ENCODE assay signal across 20 mouse cellular contexts in genomic region chr14:73625469-73625868, GRCm38 (mm10). TPM values are rescaled to one million over a fixed set of nuclear protein-coding genes. Genes with fewer than 3 reads are reported as not detected.
A peak's percentile ranks its signal among the peaks of the same experiment; 100 is the strongest.
DNase-seq lines count a peak whose midpoint lies in the region; ATAC-seq lines count a peak whose summit lies in the region.
"Had no signal": no experiment of that assay in that cellular context is flagged by ENCODE, and none has a peak within 500 bp of the region (broad histone marks: within the 10 kb centered on the region; RNA-seq: fewer than 3 reads in every experiment).

No protein-coding gene starts in this region.

- H3K36me3 ChIP-seq in heart, embryonic 11.5 days (ENCODE audit: control insufficient read depth, insufficient read depth, low read length) = no peaks in the 10 kb centered on the region
- H3K36me3 ChIP-seq: embryonic facial prominence, embryonic 13.5 days; G1E; heart, embryonic 12.5 days; limb, embryonic 15.5 days; neural tube, embryonic 12.5 days had no signal

- no peaks in the 10 kb centered on the region for H3K9me3 ChIP-seq in heart, embryonic 11.5 days (replicated peaks; ENCODE audit: control insufficient read depth, low read length)
- H3K9me3 ChIP-seq: embryonic facial prominence, embryonic 13.5 days; G1E; limb, embryonic 15.5 days; neural tube, embryonic 12.5 days had no signal

- ATAC-seq in heart, embryonic 11.5 days (replicated peaks; ENCODE audit: insufficient number of reproducible peaks, low FRiP score, low TSS enrichment) = no peak

- no peak overlapping the region for H3K4me2 ChIP-seq in heart, embryonic 11.5 days
- H3K4me2 ChIP-seq: embryonic facial prominence, embryonic 13.5 days; heart, embryonic 12.5 days; limb, embryonic 15.5 days; neural tube, embryonic 12.5 days had no signal

- no peak overlapping the region for H3K9ac ChIP-seq in heart, embryonic 11.5 days (ENCODE audit: low read depth, low read length)
- H3K9ac ChIP-seq: embryonic facial prominence, embryonic 13.5 days; heart, embryonic 12.5 days; limb, embryonic 15.5 days; neural tube, embryonic 12.5 days had no signal

- no peaks in the 10 kb centered on the region for H3K27me3 ChIP-seq in heart, embryonic 11.5 days (ENCODE audit: control insufficient read depth, insufficient read depth, low read length)
- H3K27me3 ChIP-seq: embryonic facial prominence, embryonic 13.5 days; heart, embryonic 12.5 days; limb, embryonic 15.5 days; neural tube, embryonic 12.5 days had no signal

- H3K27ac ChIP-seq in heart, embryonic 11.5 days (ENCODE audit: low read depth, low read length) = no peak overlapping the region
- H3K27ac ChIP-seq: embryonic facial prominence, embryonic 13.5 days; limb, embryonic 15.5 days; neural tube, embryonic 12.5 days had no signal

- no peaks in the 10 kb centered on the region for H3K4me1 ChIP-seq in heart, embryonic 11.5 days (ENCODE audit: control insufficient read depth, insufficient read depth, low read length)
- H3K4me1 ChIP-seq: embryonic facial prominence, embryonic 13.5 days; heart, embryonic 12.5 days; limb, embryonic 15.5 days; neural tube, embryonic 12.5 days had no signal

- DNase-seq in heart, adult 11 months = peak; percentile 51
- DNase-seq in kidney, postnatal 36 days = peak; percentile 15 to 39
- no peak for DNase-seq in kidney, postnatal 4 days
- peak; percentile 21 for DNase-seq in 3T3-L1 (ENCODE audit: low read depth, low spot score)
- DNase-seq in NIH3T3 (ENCODE audit: low read depth) = peak; percentile 41
- DNase-seq in retina, embryonic 14.5 days (ENCODE audit: low spot score) = no peak
- DNase-seq in cerebellum, postnatal 14 days = no peak
- DNase-seq: cerebellum, adult 11 months; gastrocnemius, postnatal 25 days; heart, postnatal 4 days; lung, postnatal 10 days had no signal

- H3K4me3 ChIP-seq in heart, embryonic 11.5 days (ENCODE audit: low read depth, low read length) = no peak overlapping the region
- H3K4me3 ChIP-seq: embryonic facial prominence, embryonic 13.5 days; heart, embryonic 12.5 days; limb, embryonic 15.5 days; neural tube, embryonic 12.5 days had no signal

- WGBS in heart, embryonic 11.5 days (ENCODE audit: insufficient replicate concordance) = 55% methylated on average over 3 of the region's 3 CpGs

RNA-seq across cellular contexts. Expression of gene Gm21750, which starts 35.6 kb away (rescaled TPM):
- polyA plus RNA-seq in heart, embryonic 11.5 days (2014; fragmentation: Nextera tagmentation; extraction: Ambion mirVana) = not detected in 2 replicates
- polyA plus RNA-seq: embryonic facial prominence, embryonic 13.5 days; G1E; heart, embryonic 12.5 days; kidney, embryonic 16.5 days; limb, embryonic 15.5 days; neural tube, embryonic 12.5 days; spleen, adult 2 months; stomach, embryonic 16.5 days had no signal

Comparison
In these comparisons a context has a peak if more than half of its experiments do, and no peak if none do; other contexts are left out.
1. DNase-seq: peak in heart, adult 11 months (single experiment), kidney, postnatal 36 days (2 of 2), 3T3-L1 (single experiment) and NIH3T3 (single experiment); none in kidney, postnatal 4 days (0 of 2), retina, embryonic 14.5 days (single experiment) and cerebellum, postnatal 14 days (0 of 2).